Mouse (Mus musculus) embryonic facial prominence, embryonic 11.5 days (tissue): ENCODE results near the gene Ube2ql1. TPM values are rescaled to one million over a fixed set of nuclear protein-coding genes. Genes with fewer than 3 reads are reported as not detected.
A peak's percentile ranks its signal among the peaks of the same experiment; 100 is the strongest.

Source experiments
- ATAC-seq: fragments of 200-750 bp; cut with Nextera tagmentation; replicated peaks from 2 replicates; pipeline ENCODE4 v1.8.0; 2017; ENCODE audit warnings: low read depth; ENCODE audit not compliant: insufficient number of reproducible peaks, low FRiP score, low TSS enrichment
- DNase-seq: peaks from one replicate; pipeline ENCODE4 v3.0.0-alpha.2; 2015; ENCODE audit warnings: low spot score
- H3K27ac ChIP-seq: fragments of 300-500 bp; sonication (generic); replicated peaks from 2 replicates; pipeline ENCODE4 v1.5.1; 2014; ENCODE audit warnings: mild to moderate bottlenecking, low read depth, low read length, control low read depth
- H3K27me3 ChIP-seq: fragments of 300-500 bp; sonication (generic); 2 replicates; pipeline ENCODE4 v1.6.1; 2014; ENCODE audit warnings: mild to moderate bottlenecking, low read length, moderate library complexity, mixed read lengths; ENCODE audit not compliant: control insufficient read depth, insufficient read depth
- H3K36me3 ChIP-seq: fragments of 300-500 bp; sonication (generic); replicated peaks from 2 replicates; pipeline ENCODE4 v1.6.1; 2014; ENCODE audit warnings: low read depth, mild to moderate bottlenecking, low read length, moderate library complexity, mixed read lengths; ENCODE audit not compliant: control insufficient read depth, insufficient read depth
- H3K4me1 ChIP-seq: fragments of 300-500 bp; sonication (generic); 2 replicates; pipeline ENCODE4 v1.6.1; 2014; ENCODE audit warnings: low read length, mixed read lengths; ENCODE audit not compliant: control insufficient read depth, insufficient read depth
- H3K4me2 ChIP-seq: fragments of 300-500 bp; sonication (generic); 2 replicates; pipeline ENCODE4 v1.6.1; 2014; ENCODE audit warnings: low read depth, mild to moderate bottlenecking, control low read depth, low read length, moderate library complexity
- H3K4me3 ChIP-seq: fragments of 300-500 bp; sonication (generic); 2 replicates; pipeline ENCODE4 v1.5.1; 2014; ENCODE audit warnings: low read depth, low read length, control low read depth
- H3K9ac ChIP-seq: fragments of 300-500 bp; sonication (generic); replicated peaks from 2 replicates; pipeline ENCODE4 v1.6.1; 2014; ENCODE audit warnings: mild to moderate bottlenecking, control low read depth, low read length
- H3K9me3 ChIP-seq: fragments of 300-500 bp; sonication (generic); replicated peaks from 2 replicates; pipeline ENCODE4 v1.6.1; 2016; ENCODE audit warnings: mild to moderate bottlenecking, low read length, inconsistent platforms, mixed read lengths; ENCODE audit not compliant: control insufficient read depth
- WGBS: fragments of 180-500 bp; shearing (Covaris S2); extraction: QIAGEN DNeasy Blood & Tissue Kit; methylation state at CpG from one replicate; pipeline ENCODE4 v1.1.7; 2014; 5-methylcytosine and 5-hydroxymethylcytosine counted together
- polyA plus RNA-seq: library from polyadenylated mRNA; unstranded; fragments of >200 nt; fragmentation: Nextera tagmentation; extraction: Ambion mirVana; gene quantifications from 2 replicates; pipeline ENCODE4 v1.2.1, GENCODE M21; 2014

Gene Ube2ql1
- polyA plus RNA-seq, 1 experiment from 2014 or later = 3.2 TPM

GRCm38 (mm10) chr13:69737444-69738185, 2.1 kb downstream of the Ube2ql1 start:
- Histone ChIP-seq H3K4me2 (peak overlapping the region; percentile 25), H3K4me1 (no peaks in the 10 kb centered on the region; the same call in 1 of the 2 replicates), H3K27ac (no peak overlapping the region), H3K9ac (no peak overlapping the region; the same call in 1 of the 2 replicates), H3K36me3 (no peaks in the 10 kb centered on the region), H3K27me3 (peaks cover 29% of the 10 kb centered on the region), H3K4me3 (peak overlapping the region; percentile 63), H3K9me3 (no peaks in the 10 kb centered on the region)
- ATAC-seq (no peak), DNase-seq (no peak)
- 8% methylated on average over 15 of the region's 19 CpGs for WGBS

GRCm38 (mm10) chr13:69732636-69733035, 7.1 kb downstream of the Ube2ql1 start:
- ATAC-seq (no peak), DNase-seq (no peak)
- Histone ChIP-seq H3K36me3 (no peaks in the 10 kb centered on the region), H3K9ac (no peak overlapping the region), H3K27me3 (peaks cover 8% of the 10 kb centered on the region), H3K4me3 (no peak overlapping the region), H3K4me1 (no peaks in the 10 kb centered on the region), H3K27ac (no peak overlapping the region), H3K4me2 (no peak overlapping the region), H3K9me3 (no peaks in the 10 kb centered on the region)
- WGBS = 94% methylated on average over 6 of the region's 6 CpGs

- ATAC-seq (no peak), DNase-seq (no peak)
- Histone ChIP-seq H3K4me2 (no peak overlapping the region), H3K27me3 (no peaks in the 10 kb centered on the region), H3K36me3 (no peaks in the 10 kb centered on the region), H3K4me1 (no peaks in the 10 kb centered on the region), H3K4me3 (no peak overlapping the region), H3K9me3 (no peaks in the 10 kb centered on the region), H3K27ac (no peak overlapping the region), H3K9ac (no peak overlapping the region)
- 95% methylated on average over 3 of the region's 3 CpGs for WGBS
Observed at GRCm38 (mm10) chr13:69725376-69725775, 14.3 kb downstream of the Ube2ql1 start.

GRCm38 (mm10) chr13:69721141-69721540, 18.5 kb downstream of the Ube2ql1 start:
- H3K9me3 ChIP-seq = no peaks in the 10 kb centered on the region
- WGBS = 14% methylated on average over 6 of the region's 6 CpGs

GRCm38 (mm10) chr13:69717860-69718598, 21.7 kb downstream of the Ube2ql1 start:
- no peak overlapping the region for H3K27ac ChIP-seq
- H3K9me3 ChIP-seq = no peaks in the 10 kb centered on the region
- no peaks in the 10 kb centered on the region for H3K27me3 ChIP-seq
- H3K4me1 ChIP-seq = no peaks in the 10 kb centered on the region
- H3K4me3 ChIP-seq = no peak overlapping the region
- no peaks in the 10 kb centered on the region for H3K36me3 ChIP-seq
- ATAC-seq = no peak
- peak; percentile 47 for DNase-seq
- WGBS = 16% methylated on average over 11 of the region's 11 CpGs
- H3K9ac ChIP-seq = no peak overlapping the region
- H3K4me2 ChIP-seq = no peak overlapping the region

More at GRCm38 (mm10) chr13:69721141-69721540, 18.5 kb downstream of the Ube2ql1 start:
- no peak for DNase-seq
- H3K27ac ChIP-seq = no peak overlapping the region
- no peak overlapping the region for H3K4me3 ChIP-seq
- ATAC-seq = no peak
- no peak overlapping the region for H3K9ac ChIP-seq
- H3K4me1 ChIP-seq = no peaks in the 10 kb centered on the region
- H3K4me2 ChIP-seq = no peak overlapping the region
- no peaks in the 10 kb centered on the region for H3K27me3 ChIP-seq
- no peaks in the 10 kb centered on the region for H3K36me3 ChIP-seq

GRCm38 (mm10) chr13:69708236-69708635, 31.5 kb downstream of the Ube2ql1 start:
- DNase-seq (no peak), ATAC-seq (no peak)
- 92% methylated on average over 7 of the region's 7 CpGs for WGBS
- no peak overlapping the region for H3K4me3 ChIP-seq
- H3K4me2 ChIP-seq = no peak overlapping the region
- H3K27ac ChIP-seq = no peak overlapping the region
- no peak overlapping the region for H3K9ac ChIP-seq
- no peaks in the 10 kb centered on the region for H3K27me3 ChIP-seq
- H3K9me3 ChIP-seq = no peaks in the 10 kb centered on the region
- H3K36me3 ChIP-seq = no peaks in the 10 kb centered on the region
- H3K4me1 ChIP-seq = no peaks in the 10 kb centered on the region

GRCm38 (mm10) chr13:69707496-69707895, 32.2 kb downstream of the Ube2ql1 start:
- Histone ChIP-seq H3K27me3 (no peaks in the 10 kb centered on the region), H3K9ac (no peak overlapping the region), H3K27ac (no peak overlapping the region), H3K4me3 (no peak overlapping the region), H3K4me1 (no peaks in the 10 kb centered on the region), H3K9me3 (no peaks in the 10 kb centered on the region), H3K4me2 (no peak overlapping the region), H3K36me3 (no peaks in the 10 kb centered on the region)
- ATAC-seq (no peak), DNase-seq (no peak)
- 90% methylated on average over 12 of the region's 12 CpGs for WGBS

GRCm38 (mm10) chr13:69706919-69707318, 32.8 kb downstream of the Ube2ql1 start:
- ATAC-seq = no peak
- H3K4me2 ChIP-seq = no peak overlapping the region
- H3K9me3 ChIP-seq = no peaks in the 10 kb centered on the region
- H3K36me3 ChIP-seq = no peaks in the 10 kb centered on the region
- no peak overlapping the region for H3K4me3 ChIP-seq
- no peaks in the 10 kb centered on the region for H3K27me3 ChIP-seq
- no peak overlapping the region for H3K9ac ChIP-seq
- H3K4me1 ChIP-seq = no peaks in the 10 kb centered on the region
- 55% methylated on average over 2 of the region's 2 CpGs for WGBS
- DNase-seq = no peak
- H3K27ac ChIP-seq = no peak overlapping the region
